Mouse (Mus musculus) megakaryocyte-erythroid progenitor cell, adult 5 weeks (primary cell): ENCODE results near the gene Mdh2. TPM values are rescaled to one million over a fixed set of nuclear protein-coding genes. Genes with fewer than 3 reads are reported as not detected.

Experiments
- polyA plus RNA-seq: library from polyadenylated mRNA; stranded (reverse); fragments of >175 nt; gene quantifications from 2 replicates; pipeline ENCODE4 v1.2.3, GENCODE M21; 2012

The Mdh2 gene
- 567 and 689 TPM in 2 replicates for polyA plus RNA-seq

GRCm38 (mm10) chr5:135778471-135779445 lies at the start of gene Mdh2:
Mdh2 (plus strand) TSS chr5:135778480.

DNA sequence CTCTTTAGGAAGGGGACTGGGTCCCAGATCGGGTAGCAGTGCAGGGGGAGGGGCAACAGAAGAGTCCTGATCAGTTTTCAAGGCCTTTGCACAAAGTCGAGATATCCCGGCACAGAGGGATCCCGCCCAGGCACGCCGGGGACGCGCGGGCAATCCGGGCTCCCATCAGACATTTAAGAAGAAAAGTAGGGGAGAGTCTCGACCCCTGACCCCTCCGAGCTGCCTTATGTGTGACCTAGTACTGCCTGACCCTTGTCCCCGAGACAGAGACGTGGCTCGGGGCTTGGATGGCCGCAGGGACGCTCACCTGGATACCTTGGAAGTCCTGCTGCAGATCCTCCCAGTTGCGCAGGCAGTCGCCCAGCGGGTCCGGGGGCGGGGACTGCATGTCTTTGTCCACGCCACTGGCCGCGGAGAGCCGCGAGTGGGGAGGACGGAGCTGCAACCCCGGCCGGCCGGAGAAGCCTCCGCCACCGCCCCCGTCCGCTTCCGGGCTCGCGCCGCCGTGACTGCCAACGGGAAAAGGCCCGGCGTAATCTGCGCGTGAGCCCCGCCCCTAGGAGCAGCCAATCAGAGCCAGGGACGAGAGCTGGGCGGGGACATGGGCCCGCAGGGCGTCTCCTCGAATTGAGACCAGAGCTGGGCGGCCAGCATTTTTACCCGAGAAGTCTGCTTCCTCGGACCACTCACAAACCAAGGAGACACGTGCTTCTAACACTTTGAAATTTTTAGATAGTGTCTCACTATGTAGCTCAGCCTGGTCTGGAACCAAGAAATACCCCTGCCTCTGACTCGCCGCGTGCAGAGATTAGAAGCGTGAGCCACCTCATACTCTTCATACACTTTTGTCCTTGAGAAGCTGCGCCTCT lies 34.3 kb upstream of the Mdh2 start, which contains the start of gene Tmem120a:
TSS of gene Tmem120a (minus strand) at position 708 of the 869 bp plus-strand sequence.

DNA sequence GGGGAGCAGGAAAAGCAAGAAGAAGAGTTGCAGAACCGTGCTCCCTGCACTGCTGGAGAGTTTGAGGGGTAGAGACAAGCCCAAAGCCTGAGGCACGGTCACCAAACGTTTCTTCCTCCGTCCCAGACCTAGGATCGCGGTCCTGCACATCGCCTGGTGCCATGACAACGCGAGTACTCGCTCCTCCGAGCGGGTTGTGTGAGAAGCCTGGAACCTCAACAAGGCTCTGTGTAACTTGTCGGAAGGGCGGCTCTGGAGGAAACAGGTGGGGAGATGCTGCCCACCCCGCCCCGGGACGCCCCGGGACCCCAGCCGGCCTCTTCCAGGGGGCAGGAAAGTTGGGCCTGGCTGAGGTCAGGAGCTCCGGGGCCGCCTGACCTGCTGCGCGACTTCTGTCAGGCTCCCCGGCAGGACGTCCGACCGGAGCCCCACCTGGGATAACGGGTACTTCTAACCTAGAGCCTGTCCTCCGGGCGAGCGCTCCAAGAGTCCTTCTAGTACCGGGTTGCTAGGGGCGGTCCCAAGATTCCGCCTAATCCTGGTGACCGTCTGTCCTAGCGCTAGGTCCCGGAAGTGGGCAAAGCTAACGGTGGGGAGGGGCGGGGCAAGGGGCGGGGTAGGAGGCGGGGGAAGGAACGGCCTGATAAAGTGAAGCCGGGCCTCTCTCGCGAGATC lies 347 bp upstream of the Mdh2 start, which contains the start of gene Styxl1:
TSS of gene Styxl1 (minus strand) at position 590 of the 675 bp plus-strand sequence.

GRCm38 (mm10) chr5:135806555-135807262 lies 28.4 kb downstream of the Mdh2 start, which contains the start of gene Srrm3:
Srrm3 (plus strand) TSS chr5:135806890.

Other genes with a start within 250 kb of the Mdh2 start
- 2.2 and 3.1 TPM in 2 replicates for gene Hip1, start 233.4 kb upstream of the Mdh2 start, polyA plus RNA-seq
- not detected in 2 replicates for gene Ccl26, start 214.9 kb upstream of the Mdh2 start, polyA plus RNA-seq
- 0.23 TPM in 1 of 2 replicates, not detected in the other for gene Ccl24, start 205.4 kb upstream of the Mdh2 start, polyA plus RNA-seq
- 20.0 and 25.5 TPM in 2 replicates for gene Rhbdd2, start 145.9 kb upstream of the Mdh2 start, polyA plus RNA-seq
- 89.2 and 125 TPM in 2 replicates for gene Por, start 108.4 kb upstream of the Mdh2 start, polyA plus RNA-seq
- 10.9 and 15.3 TPM in 2 replicates for gene Tmem120a, start 34.0 kb upstream of the Mdh2 start, polyA plus RNA-seq
- not detected in 2 replicates for gene Styxl1, start 95 bp upstream of the Mdh2 start, polyA plus RNA-seq
- gene Srrm3, start 28.4 kb downstream of the Mdh2 start, polyA plus RNA-seq, result not detected in 2 replicates
- gene Hspb1, start 109.4 kb downstream of the Mdh2 start, polyA plus RNA-seq, result 8.6 and 22.1 TPM in 2 replicates
- gene Ywhag, start 156.1 kb downstream of the Mdh2 start, polyA plus RNA-seq, result 122 and 135 TPM in 2 replicates
- 0.57 and 1.4 TPM in 2 replicates for gene Ssc4d, start 196.1 kb downstream of the Mdh2 start, polyA plus RNA-seq
- gene Zp3, start 201.6 kb downstream of the Mdh2 start, polyA plus RNA-seq, result not detected in 2 replicates
- gene Dtx2, start 216.3 kb downstream of the Mdh2 start, polyA plus RNA-seq, result 28.3 and 32.0 TPM in 2 replicates